Mouse (Mus musculus) lung, adult 18-20 months (tissue): ENCODE results near the gene Olfr676.
"Not testable (repeated sequence)": the region's sequence is repeated elsewhere in the genome, so short reads cannot be mapped to it uniquely, and the experiment has no call there.

Experiments
- DNase-seq, 2 experiments: peaks; one replicate each; pipeline ENCODE4 v3.0.0; 2022; ENCODE audit warnings: mixed read lengths in 2 of 2

Gene Olfr676

GRCm38 (mm10) chr7:105032398-105032797 is at the start of gene Olfr676:
Olfr676 (plus strand) TSS chr7:105032698.
- DNase-seq = no peak

- DNase-seq = no peak
Measured at GRCm38 (mm10) chr7:105001929-105002328, 30.6 kb upstream of the Olfr676 start, which contains the start of gene Olfr672. Olfr672 (minus strand) TSS chr7:105002029.

- no peak for DNase-seq
Measured at GRCm38 (mm10) chr7:105022530-105022929, 10.0 kb upstream of the Olfr676 start.

DNA sequence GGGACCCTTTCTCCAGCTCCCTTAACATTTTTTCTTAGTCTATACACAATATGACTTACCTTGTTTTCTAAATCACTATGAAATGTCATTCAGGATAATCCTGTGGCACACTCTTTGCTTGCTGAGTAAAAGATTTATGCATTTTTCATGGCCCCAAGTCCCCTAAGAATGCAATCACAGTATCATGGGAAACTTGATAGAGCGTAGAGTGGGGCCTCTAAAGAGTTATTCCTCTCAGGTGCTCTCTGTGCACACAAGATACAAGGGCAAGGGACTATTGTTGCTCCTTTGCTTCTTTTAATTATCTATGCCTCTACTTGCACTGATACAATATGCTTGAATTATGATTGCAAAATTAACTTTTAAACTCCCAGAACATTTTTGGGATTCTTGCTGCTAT is 4.1 kb upstream of the Olfr676 start, which contains the start of gene Olfr675:
TSS of gene Olfr675 (minus strand) at position 101 of the 400 bp plus-strand sequence.
- no peak for DNase-seq

DNA sequence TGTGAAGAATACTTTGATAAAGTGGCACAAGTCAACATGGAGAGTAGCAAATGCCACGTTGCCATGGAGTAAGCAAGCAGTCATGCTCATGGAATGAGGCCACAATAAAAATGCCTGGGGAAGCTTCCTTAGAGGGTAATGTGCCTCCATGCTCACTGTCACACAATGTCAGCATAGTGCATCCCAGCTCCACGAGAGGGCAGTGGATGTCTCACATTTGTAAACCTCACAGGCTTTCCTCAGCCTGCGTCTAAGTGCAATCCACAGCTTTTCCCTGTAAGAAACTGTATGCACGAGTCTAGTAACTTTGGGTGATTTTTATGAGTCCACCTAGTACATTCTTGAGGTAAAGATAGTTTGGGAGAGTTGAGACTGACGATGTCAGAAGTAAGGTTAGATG is 1.3 kb downstream of the Olfr676 start:
- DNase-seq = not testable (repeated sequence)

DNA sequence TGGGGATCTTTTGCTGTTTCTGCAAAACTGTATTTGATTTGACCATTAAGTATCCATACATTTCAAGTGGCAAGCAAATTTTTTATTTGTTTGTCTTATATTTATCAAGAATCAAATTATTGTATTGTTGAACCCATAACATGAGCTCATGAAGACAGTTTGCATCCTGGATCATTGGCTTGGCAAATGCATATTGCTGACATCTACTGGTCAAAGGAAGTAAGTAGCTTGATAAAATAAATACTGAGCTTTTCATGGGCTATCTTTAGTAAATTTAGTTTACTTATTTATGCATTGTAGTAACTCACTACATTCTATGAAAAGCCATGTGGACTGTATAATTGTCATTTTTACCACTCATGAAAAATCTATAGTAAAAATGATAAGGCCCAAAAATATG is 26.5 kb downstream of the Olfr676 start:
- DNase-seq = no peak

GRCm38 (mm10) chr7:105064175-105064574 is 31.7 kb downstream of the Olfr676 start, which contains the start of gene Olfr678:
Olfr678 (plus strand) TSS chr7:105064475.
- no peak for DNase-seq

GRCm38 (mm10) chr7:105080905-105081304 is 48.4 kb downstream of the Olfr676 start, which contains the start of gene Olfr679:
Olfr679 (plus strand) TSS chr7:105081205.
- DNase-seq = no peak
